In the genomic region with DNA sequence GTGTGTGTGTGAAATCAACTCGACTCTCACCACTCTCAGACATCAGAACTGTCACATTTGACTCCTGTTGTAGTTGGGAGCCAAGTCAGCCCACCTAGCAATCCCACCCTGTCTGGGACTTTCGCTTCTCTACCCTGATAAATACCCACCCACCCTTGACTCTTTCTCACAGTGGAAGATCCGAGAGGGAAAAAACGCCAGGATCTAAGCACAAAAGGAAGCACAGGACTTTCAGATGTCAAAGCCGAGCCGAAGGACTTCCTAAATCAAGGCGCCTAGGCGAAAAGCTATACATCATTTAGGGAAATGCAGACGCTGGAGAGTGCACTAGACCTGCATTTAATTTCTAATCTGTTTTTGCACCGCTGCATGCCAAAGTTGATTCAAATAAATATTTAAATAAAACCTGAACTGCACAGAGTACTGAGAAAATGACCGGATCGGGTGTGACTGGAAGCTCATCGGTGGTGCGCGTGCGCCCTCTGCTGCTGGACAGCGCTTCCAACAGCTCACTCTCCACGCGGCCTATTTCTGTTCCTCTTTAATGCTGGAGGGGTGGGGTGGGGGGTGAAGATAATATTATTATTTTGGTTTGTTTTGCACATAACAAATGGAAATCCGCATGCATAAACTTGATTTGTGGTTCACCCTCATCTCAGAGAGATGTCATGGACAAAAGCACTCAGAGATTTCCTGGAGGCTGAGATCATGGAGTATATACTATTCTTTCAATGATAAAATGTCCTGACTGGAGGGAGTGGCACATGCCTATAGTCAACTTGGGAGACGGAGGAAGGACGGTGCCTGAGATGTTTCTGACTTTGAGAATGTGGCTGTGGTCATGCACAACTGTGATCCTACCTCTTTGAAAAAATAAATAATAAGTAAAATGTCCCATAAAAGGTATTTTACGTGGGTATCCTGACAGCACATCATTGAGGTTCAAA, we compare ENCODE assay signal across 8 mouse cellular contexts. TPM values are rescaled to one million over a fixed set of nuclear protein-coding genes. Genes with fewer than 3 reads are reported as not detected.
DNase-seq lines count a peak whose midpoint lies in the region; ATAC-seq and TF ChIP-seq lines count a peak whose summit lies in the region.

No protein-coding gene starts in this region.

- H3K79me2 ChIP-seq in C2C12 (ENCODE audit: control insufficient read depth, insufficient read depth) = no peaks in the 10 kb centered on the region

- 15% methylated on average over 23 of the region's 23 CpGs for WGBS in bone marrow, adult 2 months
- 20% methylated on average over 23 of the region's 23 CpGs for whole genome bisulfite sequencing in embryonic facial prominence, embryonic 15.5 days
- WGBS in heart, embryonic 12.5 days = 26% methylated on average over 23 of the region's 23 CpGs
- WGBS in kidney, embryonic 16.5 days = 21% methylated on average over 23 of the region's 23 CpGs
- 24% methylated on average over 23 of the region's 23 CpGs for WGBS in liver, embryonic 11.5 days

- 0 out of 2 replicates have a peak, but pooled peaks have one; percentile 20 for TF ChIP-seq POLR2A in bone marrow, adult 2 months (IDR thresholded peaks at IDR 0.05; ENCODE audit: borderline replicate concordance, control insufficient read depth, low read depth, low read length)

- H3K9ac ChIP-seq in embryonic facial prominence, embryonic 15.5 days = no peak overlapping the region
- 0 out of 2 replicates have a peak overlapping the region, but pooled peaks have one; percentile 39 for H3K9ac ChIP-seq in heart, embryonic 12.5 days
- no peak overlapping the region; the same call in 1 of the 2 replicates for H3K9ac ChIP-seq in kidney, embryonic 16.5 days (replicated peaks; ENCODE audit: low read length)
- no peak overlapping the region for H3K9ac ChIP-seq in liver, embryonic 11.5 days (ENCODE audit: low read depth, low read length)

- no peak for ATAC-seq in embryonic facial prominence, embryonic 15.5 days (ENCODE audit: insufficient number of reproducible peaks, low FRiP score, low TSS enrichment, low read depth)
- ATAC-seq in heart, embryonic 12.5 days (ENCODE audit: insufficient number of reproducible peaks, low FRiP score) = no peak
- peak; percentile 75; the same call in 1 of the 2 replicates for ATAC-seq in kidney, embryonic 16.5 days (ENCODE audit: low FRiP score, low TSS enrichment)
- ATAC-seq in liver, embryonic 11.5 days (replicated peaks; ENCODE audit: low FRiP score) = 0 out of 2 replicates have a peak, but pooled peaks have one; percentile 57

- H3K27ac ChIP-seq in bone marrow, adult 2 months (ENCODE audit: control insufficient read depth, insufficient read depth, low read depth, low read length, poor library complexity) = no peak overlapping the region
- no peak overlapping the region for H3K27ac ChIP-seq in embryonic facial prominence, embryonic 15.5 days (replicated peaks)
- H3K27ac ChIP-seq in heart, embryonic 12.5 days (ENCODE audit: poor library complexity, severe bottlenecking) = no peak overlapping the region
- H3K27ac ChIP-seq in kidney, embryonic 16.5 days (ENCODE audit: low read length) = no peak overlapping the region
- no peak overlapping the region for H3K27ac ChIP-seq in liver, embryonic 11.5 days (ENCODE audit: low read depth, low read length)

- no peaks in the 10 kb centered on the region for H3K79me3 ChIP-seq in C2C12 (ENCODE audit: low read depth)

- H3K4me2 ChIP-seq in embryonic facial prominence, embryonic 15.5 days (replicated peaks) = peak overlapping the region; percentile 35
- H3K4me2 ChIP-seq in heart, embryonic 12.5 days = peak overlapping the region; percentile 53
- H3K4me2 ChIP-seq in kidney, embryonic 16.5 days (replicated peaks; ENCODE audit: low read depth, low read length) = peak overlapping the region; percentile 48
- peak overlapping the region; percentile 46 for H3K4me2 ChIP-seq in liver, embryonic 11.5 days

- no peaks in the 10 kb centered on the region for H3K36me3 ChIP-seq in C2C12 (ENCODE audit: control insufficient read depth, insufficient read depth)
- no peaks in the 10 kb centered on the region for H3K36me3 ChIP-seq in embryonic facial prominence, embryonic 15.5 days
- no peaks in the 10 kb centered on the region for H3K36me3 ChIP-seq in heart, embryonic 12.5 days
- H3K36me3 ChIP-seq in kidney, embryonic 16.5 days (ENCODE audit: insufficient read depth, low read length) = no peaks in the 10 kb centered on the region
- H3K36me3 ChIP-seq in liver, embryonic 11.5 days (ENCODE audit: control insufficient read depth, insufficient read depth, low read length) = no peaks in the 10 kb centered on the region

- peak; percentile 90 for TF ChIP-seq CTCF in C2C12 (IDR thresholded peaks at IDR 0.05; ENCODE audit: control insufficient read depth, insufficient read depth, insufficient read length)
- TF ChIP-seq CTCF in bone marrow, adult 2 months (IDR thresholded peaks at IDR 0.05; ENCODE audit: control insufficient read depth, insufficient read depth, low read length) = peak; percentile 92

- H3ac ChIP-seq in C2C12 (ENCODE audit: control insufficient read depth, insufficient read length, low read depth) = no peak overlapping the region

- H3K27me3 ChIP-seq in C2C12 (ENCODE audit: control insufficient read depth, insufficient read depth, insufficient read length) = no peaks in the 10 kb centered on the region
- no peaks in the 10 kb centered on the region for H3K27me3 ChIP-seq in embryonic facial prominence, embryonic 15.5 days
- H3K27me3 ChIP-seq in heart, embryonic 12.5 days (replicated peaks) = no peaks in the 10 kb centered on the region
- H3K27me3 ChIP-seq in kidney, embryonic 16.5 days (ENCODE audit: insufficient read depth, low read length) = no peaks in the 10 kb centered on the region
- no peaks in the 10 kb centered on the region for H3K27me3 ChIP-seq in liver, embryonic 11.5 days (replicated peaks; ENCODE audit: control insufficient read depth, insufficient read depth, low read length)

- no peaks in the 10 kb centered on the region for H3K4me1 ChIP-seq in bone marrow, adult 2 months (ENCODE audit: control insufficient read depth, insufficient read depth, low read length)
- H3K4me1 ChIP-seq in embryonic facial prominence, embryonic 15.5 days = no peaks in the 10 kb centered on the region
- H3K4me1 ChIP-seq in heart, embryonic 12.5 days (replicated peaks) = no peaks in the 10 kb centered on the region
- no peaks in the 10 kb centered on the region for H3K4me1 ChIP-seq in kidney, embryonic 16.5 days (ENCODE audit: insufficient read depth, low read length)
- H3K4me1 ChIP-seq in liver, embryonic 11.5 days (replicated peaks; ENCODE audit: control insufficient read depth, insufficient read depth, low read length) = no peaks in the 10 kb centered on the region

- H3K4me3 ChIP-seq in C2C12 (ENCODE audit: insufficient read depth, poor library complexity, severe bottlenecking) = no peak overlapping the region
- no peak overlapping the region for H3K4me3 ChIP-seq in bone marrow, adult 2 months (replicated peaks; ENCODE audit: control insufficient read depth, low read depth, low read length)
- H3K4me3 ChIP-seq in embryonic facial prominence, embryonic 15.5 days (replicated peaks) = peak overlapping the region; percentile 27
- H3K4me3 ChIP-seq in heart, embryonic 12.5 days = no peak overlapping the region
- H3K4me3 ChIP-seq in kidney, embryonic 16.5 days (ENCODE audit: low read length) = peak overlapping the region; percentile 29
- H3K4me3 ChIP-seq in liver, embryonic 11.5 days (ENCODE audit: low read depth, low read length) = no peak overlapping the region

- peak; percentile 66 for DNase-seq in liver, embryonic 11.5 days (ENCODE audit: low spot score)
- peak; percentile 65 for DNase-seq in naive thymus-derived CD4-positive, alpha-beta T cell, adult 2 months (ENCODE audit: low read depth)
- DNase-seq in spleen, postnatal 4 days (ENCODE audit: low spot score in 2 of 2) = peak; percentile 47 to 82

- no peaks in the 10 kb centered on the region for H3K9me3 ChIP-seq in embryonic facial prominence, embryonic 15.5 days (replicated peaks)
- no peaks in the 10 kb centered on the region; the same call in 1 of the 2 replicates for H3K9me3 ChIP-seq in heart, embryonic 12.5 days (replicated peaks)
- no peaks in the 10 kb centered on the region for H3K9me3 ChIP-seq in kidney, embryonic 16.5 days (ENCODE audit: low read length)
- H3K9me3 ChIP-seq in liver, embryonic 11.5 days (ENCODE audit: control insufficient read depth, low read length) = no peaks in the 10 kb centered on the region

TF ChIP-seq in C2C12, 6 proteins besides CTCF, POLR2A, EP300 and RAD21:
- TF ChIP-seq MAX (IDR thresholded peaks at IDR 0.05) (no peak), MYOD1 (IDR thresholded peaks at IDR 0.05; ENCODE audit: control insufficient read depth, insufficient read length, low read depth) (no peak), MYOG (IDR thresholded peaks at IDR 0.05; ENCODE audit: control insufficient read depth, extremely low read depth, insufficient read length) (no peak), FOSL1 (IDR thresholded peaks at IDR 0.05; ENCODE audit: insufficient read depth, low read length, poor library complexity, severe bottlenecking) (no peak)

RNA-seq across cellular contexts. Expression of gene Atp23, which starts 31.5 kb away (rescaled TPM):
- polyA plus RNA-seq in C2C12 (2012; fragmentation: generic; extraction: Trizol) = 13.4 TPM
- polyA plus RNA-seq in bone marrow, adult 2 months (2011; ENCODE audit: insufficient read depth, insufficient read length, low replicate concordance, missing spikeins) = 0.83 and 3.3 TPM in 2 replicates
- 16.0 and 16.5 TPM in 2 replicates for polyA plus RNA-seq in embryonic facial prominence, embryonic 15.5 days (2015; fragmentation: Nextera tagmentation; extraction: Ambion mirVana)
- 8.2 and 10.0 TPM in 2 replicates for polyA plus RNA-seq in heart, embryonic 12.5 days (2016; fragmentation: Nextera tagmentation; extraction: Ambion mirVana)
- polyA plus RNA-seq in kidney, embryonic 16.5 days (2015; fragmentation: Nextera tagmentation; extraction: Ambion mirVana) = 16.5 and 18.4 TPM in 2 replicates
- 21.4 and 21.8 TPM in 2 replicates for polyA plus RNA-seq in liver, embryonic 11.5 days (2014; fragmentation: Nextera tagmentation; extraction: Ambion mirVana)

Comparison
In these comparisons a context has a peak if more than half of its experiments do, and no peak if none do; other contexts are left out.
1. H3K4me3 ChIP-seq: peak in embryonic facial prominence, embryonic 15.5 days (single experiment) and kidney, embryonic 16.5 days (single experiment); none in C2C12 (single experiment), bone marrow, adult 2 months (single experiment), heart, embryonic 12.5 days (single experiment) and liver, embryonic 11.5 days (single experiment).
2. ATAC-seq: peak in kidney, embryonic 16.5 days (single experiment) and liver, embryonic 11.5 days (single experiment); none in embryonic facial prominence, embryonic 15.5 days (single experiment) and heart, embryonic 12.5 days (single experiment).
3. Peak in every context shown above with its lines, with median percentiles within 50 percentile points of each other: H3K4me2 ChIP-seq and DNase-seq.